Mouse (Mus musculus): ENCODE measurements around the gene Rpp40. TPM values are rescaled to one million over a fixed set of nuclear protein-coding genes. Genes with fewer than 3 reads are reported as not detected.

Gene Rpp40
- total and polyA plus RNA-seq, 3 experiments: 22.8 to 31.6 TPM; not detected in 1

GRCm38 (mm10) chr13:35879068-35879467 is 27.1 kb downstream of the Rpp40 start:
- no peaks in the 10 kb centered on the region for H3K79me2 ChIP-seq (ENCODE audit: control insufficient read depth, insufficient read depth, low read length, poor library complexity)
- H3K4me1 ChIP-seq (ENCODE audit: control insufficient read depth in 1 of 2, insufficient read depth in 2 of 2, low read length in 2 of 2): no peaks in the 10 kb centered on the region
- no peaks in the 10 kb centered on the region for H3K36me3 ChIP-seq (ENCODE audit: control insufficient read depth in 1 of 2, insufficient read depth in 2 of 2, low read length in 2 of 2)
- H3K9me3 ChIP-seq (replicated peaks; ENCODE audit: insufficient read depth, low read length): no peaks in the 10 kb centered on the region
- H3K9ac ChIP-seq (ENCODE audit: control insufficient read depth, low read depth, low read length, poor library complexity, severe bottlenecking): no peak overlapping the region
- TF ChIP-seq GATA1 (IDR thresholded peaks at IDR 0.05; ENCODE audit: low read depth, low read length) (no peak), SMC3 (IDR thresholded peaks at IDR 0.05; ENCODE audit: low read depth, low read length) (peak; percentile 5; the same call in 1 of the 2 replicates), POLR2A (IDR thresholded peaks at IDR 0.05; ENCODE audit: control insufficient read depth in 1 of 2, insufficient read depth in 1 of 2, low read depth in 1 of 2, low read length in 2 of 2, poor library complexity in 1 of 2) (no peak), ZKSCAN1 (IDR thresholded peaks at IDR 0.05; ENCODE audit: low read depth, low read length) (no peak), UBTF (IDR thresholded peaks at IDR 0.05; ENCODE audit: borderline replicate concordance, insufficient read depth, low read depth, low read length) (no peak)
- H3K27ac ChIP-seq (ENCODE audit: control insufficient read depth, low read depth, low read length): no peak overlapping the region
- H3K4me3 ChIP-seq (ENCODE audit: control insufficient read depth in 1 of 2, insufficient read depth in 1 of 2, low read depth in 2 of 2, low read length in 2 of 2): no peak overlapping the region
- DNase-seq (ENCODE audit: low read depth, low spot score): no peak
- H3K27me3 ChIP-seq (ENCODE audit: control insufficient read depth in 1 of 2, insufficient read depth in 2 of 2, low read length in 2 of 2): no peaks in the 10 kb centered on the region

GRCm38 (mm10) chr13:35878282-35878681 is 27.9 kb downstream of the Rpp40 start:
- no peaks in the 10 kb centered on the region for H3K79me2 ChIP-seq (ENCODE audit: control insufficient read depth, insufficient read depth, low read length, poor library complexity)
- TF ChIP-seq ZMIZ1 (IDR thresholded peaks at IDR 0.05; ENCODE audit: low read depth, low read length): no peak
- no peak for TF ChIP-seq CHD2 (IDR thresholded peaks at IDR 0.05; ENCODE audit: low read length)
- TF ChIP-seq MYB (IDR thresholded peaks at IDR 0.05; ENCODE audit: low read depth, low read length): no peak
- no peak for TF ChIP-seq BHLHE40 (IDR thresholded peaks at IDR 0.05; ENCODE audit: borderline replicate concordance, low read depth, low read length)
- TF ChIP-seq POLR2AphosphoS2 (IDR thresholded peaks at IDR 0.05; ENCODE audit: low read length): no peak
- TF ChIP-seq ELF1 (IDR thresholded peaks at IDR 0.05; ENCODE audit: low read depth, low read length): no peak
- TF ChIP-seq POLR2AphosphoS5 (IDR thresholded peaks at IDR 0.05; ENCODE audit: borderline replicate concordance, low read depth, low read length): no peak
- TF ChIP-seq E2F4 (IDR thresholded peaks at IDR 0.05; ENCODE audit: borderline replicate concordance, low read depth, low read length): no peak
- TF ChIP-seq JUND (IDR thresholded peaks at IDR 0.05; ENCODE audit: low read depth, low read length): no peak
- no peak for TF ChIP-seq HCFC1 (IDR thresholded peaks at IDR 0.05; ENCODE audit: low read depth, low read length)
- no peak for TF ChIP-seq SIN3A (IDR thresholded peaks at IDR 0.05; ENCODE audit: low read length)
- no peak for TF ChIP-seq CTCF (IDR thresholded peaks at IDR 0.05 in 2 of 3, conservative IDR thresholded peaks at IDR 0.05 in 1 of 3; ENCODE audit: control insufficient read depth in 1 of 3, insufficient read depth in 1 of 3, low read depth in 2 of 3, low read length in 3 of 3, poor library complexity in 1 of 3, severe bottlenecking in 1 of 3)
- no peak for TF ChIP-seq GABPA (IDR thresholded peaks at IDR 0.05; ENCODE audit: low read depth, low read length)
- no peak for TF ChIP-seq UBTF (IDR thresholded peaks at IDR 0.05; ENCODE audit: borderline replicate concordance, insufficient read depth, low read depth, low read length)
- TF ChIP-seq ZC3H11A (IDR thresholded peaks at IDR 0.05; ENCODE audit: low read depth, low read length): no peak
- no peak for TF ChIP-seq MEF2A (IDR thresholded peaks at IDR 0.05; ENCODE audit: extremely low read depth, insufficient replicate concordance, low read depth, low read length, poor library complexity, severe bottlenecking)
- no peak for TF ChIP-seq TCF12 (IDR thresholded peaks at IDR 0.05; ENCODE audit: low read depth, low read length)
- TF ChIP-seq MXI1 (IDR thresholded peaks at IDR 0.05; ENCODE audit: low read depth, low read length): no peak
- TF ChIP-seq NELFE (IDR thresholded peaks at IDR 0.05; ENCODE audit: low read depth, low read length): no peak
- TF ChIP-seq MYC (IDR thresholded peaks at IDR 0.05; ENCODE audit: low read depth, low read length): no peak
- H3K4me3 ChIP-seq (ENCODE audit: control insufficient read depth in 1 of 2, insufficient read depth in 1 of 2, low read depth in 2 of 2, low read length in 2 of 2): no peak overlapping the region
- H3K27me3 ChIP-seq (ENCODE audit: control insufficient read depth in 1 of 2, insufficient read depth in 2 of 2, low read length in 2 of 2): no peaks in the 10 kb centered on the region
- no peak overlapping the region for H3K27ac ChIP-seq (ENCODE audit: control insufficient read depth, low read depth, low read length)
- H3K9me3 ChIP-seq (replicated peaks; ENCODE audit: insufficient read depth, low read length): no peaks in the 10 kb centered on the region
- no peak overlapping the region for H3K9ac ChIP-seq (ENCODE audit: control insufficient read depth, low read depth, low read length, poor library complexity, severe bottlenecking)
- no peaks in the 10 kb centered on the region; a peak in 1 of 4 replicates for H3K36me3 ChIP-seq (ENCODE audit: control insufficient read depth in 1 of 2, insufficient read depth in 2 of 2, low read length in 2 of 2)
- H3K4me1 ChIP-seq (ENCODE audit: control insufficient read depth in 1 of 2, insufficient read depth in 2 of 2, low read length in 2 of 2): no peaks in the 10 kb centered on the region
- no peak for DNase-seq (ENCODE audit: low read depth, low spot score)

Measured in MEL (cell line).